7 mouse cellular contexts compared by ENCODE assay signal in the genomic region with DNA sequence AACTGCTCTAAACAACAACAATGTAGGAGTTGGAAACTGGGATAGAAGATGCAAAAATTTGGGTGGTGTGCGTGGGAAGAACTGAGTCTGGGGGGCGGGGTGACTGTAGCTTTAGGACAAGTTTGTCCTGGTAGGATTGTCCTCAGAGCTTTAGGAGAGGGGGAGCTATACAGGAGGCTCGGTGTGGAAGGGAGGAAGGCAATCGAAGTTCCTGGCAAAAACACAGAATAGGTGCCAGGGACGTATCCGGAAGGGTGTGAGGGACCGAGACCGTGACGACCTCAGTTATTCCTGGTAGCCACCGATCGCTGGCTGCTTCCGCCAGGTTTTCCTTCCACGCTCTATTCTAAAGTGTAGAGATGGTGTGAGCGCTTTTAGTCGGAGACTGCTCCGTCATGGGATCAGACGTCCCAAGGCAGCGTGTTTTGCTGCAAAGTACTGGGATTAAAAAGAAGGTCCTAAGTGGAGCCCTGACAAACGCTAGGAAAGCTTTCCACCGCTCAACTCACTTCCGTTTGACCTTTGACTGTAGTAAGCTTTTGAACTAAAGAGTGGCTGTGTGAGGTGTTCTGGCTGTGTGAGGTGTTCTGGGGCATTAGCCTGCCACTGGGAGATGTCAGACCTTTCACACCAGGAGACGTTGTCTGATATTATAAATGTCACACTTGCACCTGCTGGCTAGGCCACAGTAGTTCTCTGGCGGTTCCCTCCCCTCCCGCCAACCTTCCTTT. TPM values are rescaled to one million over a fixed set of nuclear protein-coding genes. Genes with fewer than 3 reads are reported as not detected.
DNase-seq lines count a peak whose midpoint lies in the region; ATAC-seq and TF ChIP-seq lines count a peak whose summit lies in the region.

No protein-coding gene starts in this region.

- 9% methylated on average over 24 of the region's 24 CpGs for WGBS in lung, embryonic 16.5 days
- whole genome bisulfite sequencing in lung, adult 2 months = 28% methylated on average over 24 of the region's 24 CpGs
- 8% methylated on average over 24 of the region's 24 CpGs for WGBS in forebrain, embryonic 16.5 days
- 12% methylated on average over 24 of the region's 24 CpGs for WGBS in liver, embryonic 12.5 days (ENCODE audit: insufficient replicate concordance)
- WGBS in stomach, postnatal 0 days = 17% methylated on average over 24 of the region's 24 CpGs

- no peaks in the 10 kb centered on the region for H3K36me3 ChIP-seq in lung, embryonic 16.5 days (ENCODE audit: control insufficient read depth, insufficient read depth, low read length)
- H3K36me3 ChIP-seq in forebrain, embryonic 16.5 days (ENCODE audit: control insufficient read depth, insufficient read depth) = no peaks in the 10 kb centered on the region
- H3K36me3 ChIP-seq in liver, embryonic 12.5 days = peaks cover 9% of the 10 kb centered on the region
- no peaks in the 10 kb centered on the region for H3K36me3 ChIP-seq in stomach, postnatal 0 days (ENCODE audit: control insufficient read depth, insufficient read depth, low read length)

- no peak for TF ChIP-seq EP300 in stomach, postnatal 0 days (optimal IDR thresholded peaks at IDR 0.05)

- H3K9me3 ChIP-seq in lung, embryonic 16.5 days (ENCODE audit: control insufficient read depth, low read length) = no peaks in the 10 kb centered on the region
- H3K9me3 ChIP-seq in forebrain, embryonic 16.5 days (ENCODE audit: control insufficient read depth, low read length) = no peaks in the 10 kb centered on the region
- H3K9me3 ChIP-seq in liver, embryonic 12.5 days (replicated peaks) = no peaks in the 10 kb centered on the region
- no peaks in the 10 kb centered on the region for H3K9me3 ChIP-seq in stomach, postnatal 0 days (ENCODE audit: control insufficient read depth, low read length)

- no peak for ATAC-seq in lung, embryonic 16.5 days (ENCODE audit: low read depth)
- no peak for ATAC-seq in forebrain, embryonic 16.5 days
- peak; percentile 33 for ATAC-seq in liver, embryonic 12.5 days
- ATAC-seq in stomach, postnatal 0 days (ENCODE audit: low FRiP score, low TSS enrichment) = peak; percentile 26

- no peak for TF ChIP-seq CTCF in lung, adult 2 months (IDR thresholded peaks at IDR 0.05; ENCODE audit: insufficient read depth, low read length)
- TF ChIP-seq CTCF in stomach, postnatal 0 days (IDR thresholded peaks at IDR 0.05; ENCODE audit: low read depth) = no peak

- H3K4me2 ChIP-seq in lung, embryonic 16.5 days (ENCODE audit: low read depth, low read length) = peak overlapping the region; percentile 97
- peak overlapping the region; percentile 98 for H3K4me2 ChIP-seq in forebrain, embryonic 16.5 days (ENCODE audit: low read length)
- peak overlapping the region; percentile 71 for H3K4me2 ChIP-seq in liver, embryonic 12.5 days
- peak overlapping the region; percentile 92 for H3K4me2 ChIP-seq in stomach, postnatal 0 days (replicated peaks; ENCODE audit: low read depth)

- peaks cover 44% of the 10 kb centered on the region for H3K27me3 ChIP-seq in lung, embryonic 16.5 days (ENCODE audit: control insufficient read depth, insufficient read depth, low read depth, low read length)
- peaks cover 18% of the 10 kb centered on the region for H3K27me3 ChIP-seq in forebrain, embryonic 16.5 days (replicated peaks; ENCODE audit: control insufficient read depth, insufficient read depth, low read length)
- peaks cover 71% of the 10 kb centered on the region for H3K27me3 ChIP-seq in liver, embryonic 12.5 days (replicated peaks)
- no peaks in the 10 kb centered on the region for H3K27me3 ChIP-seq in stomach, postnatal 0 days (ENCODE audit: control insufficient read depth, insufficient read depth, low read length)

- TF ChIP-seq POLR2A in lung, adult 2 months (IDR thresholded peaks at IDR 0.05; ENCODE audit: borderline replicate concordance, extremely low read depth, low read depth, low read length) = no peak

- H3K9ac ChIP-seq in lung, embryonic 16.5 days (ENCODE audit: low read length) = no peak overlapping the region; the same call in 1 of the 2 replicates
- peak overlapping the region; percentile 74 for H3K9ac ChIP-seq in forebrain, embryonic 16.5 days (replicated peaks; ENCODE audit: low read depth, low read length)
- peak overlapping the region; percentile 57; the same call in 1 of the 2 replicates for H3K9ac ChIP-seq in liver, embryonic 12.5 days
- H3K9ac ChIP-seq in stomach, postnatal 0 days (ENCODE audit: low read length) = peak overlapping the region; percentile 60

- H3K27ac ChIP-seq in lung, embryonic 16.5 days (ENCODE audit: low read length) = no peak overlapping the region
- no peak overlapping the region for H3K27ac ChIP-seq in forebrain, embryonic 16.5 days (ENCODE audit: low read length)
- peak overlapping the region; percentile 45; the same call in 1 of the 2 replicates for H3K27ac ChIP-seq in liver, embryonic 12.5 days
- H3K27ac ChIP-seq in stomach, postnatal 0 days (replicated peaks) = peak overlapping the region; percentile 73

- H3K4me3 ChIP-seq in lung, embryonic 16.5 days (ENCODE audit: low read length) = peak overlapping the region; percentile 57
- no peak overlapping the region for H3K4me3 ChIP-seq in lung, adult 2 months (replicated peaks; ENCODE audit: extremely low read depth, low read depth, low read length)
- H3K4me3 ChIP-seq in forebrain, embryonic 16.5 days (replicated peaks; ENCODE audit: low read length) = peak overlapping the region; percentile 66
- peak overlapping the region; percentile 56 for H3K4me3 ChIP-seq in liver, embryonic 12.5 days
- H3K4me3 ChIP-seq in stomach, postnatal 0 days (ENCODE audit: low read depth, low read length) = peak overlapping the region; percentile 51

- peaks cover 11% of the 10 kb centered on the region for H3K4me1 ChIP-seq in lung, embryonic 16.5 days (replicated peaks; ENCODE audit: control insufficient read depth, insufficient read depth, low read length)
- no peaks in the 10 kb centered on the region for H3K4me1 ChIP-seq in lung, adult 2 months (ENCODE audit: control insufficient read depth, insufficient read depth, low read length)
- H3K4me1 ChIP-seq in forebrain, embryonic 16.5 days (replicated peaks; ENCODE audit: control insufficient read depth, insufficient read depth, low read length) = peaks cover 15% of the 10 kb centered on the region
- no peaks in the 10 kb centered on the region for H3K4me1 ChIP-seq in liver, embryonic 12.5 days
- 0 out of 2 replicates have a peak, but pooled peaks cover 2% of the 10 kb centered on the region for H3K4me1 ChIP-seq in stomach, postnatal 0 days (replicated peaks; ENCODE audit: control insufficient read depth, insufficient read depth)

- DNase-seq in lung, adult 2 months = no peak
- peak; percentile 29 for DNase-seq in stomach, postnatal 0 days (ENCODE audit: low spot score)
- no peak for DNase-seq in urinary bladder, postnatal 25 days (ENCODE audit: low spot score)
- no peak for DNase-seq in testis, postnatal 10 days (ENCODE audit: low spot score)

RNA-seq across cellular contexts. Expression of a gene that starts 1.3 kb away (rescaled TPM):
- 0.72 and 0.92 TPM in 2 replicates for polyA plus RNA-seq in lung, embryonic 16.5 days (2015; fragmentation: Nextera tagmentation; extraction: Ambion mirVana)
- 0.63 and 0.83 TPM in 2 replicates for polyA plus RNA-seq in lung, adult 2 months (2012; rRNA removed)
- 9.2 and 9.6 TPM in 2 replicates for polyA plus RNA-seq in forebrain, embryonic 16.5 days (2015; fragmentation: Nextera tagmentation; extraction: Ambion mirVana)
- 21.8 and 22.3 TPM in 2 replicates for polyA plus RNA-seq in liver, embryonic 12.5 days (2016; fragmentation: Nextera tagmentation; extraction: Ambion mirVana)
- 8.0 and 9.1 TPM in 2 replicates for polyA plus RNA-seq in stomach, postnatal 0 days (2015; fragmentation: Nextera tagmentation; extraction: Ambion mirVana)

RNA-seq across cellular contexts. Expression of a gene that starts 17.2 kb away (rescaled TPM):
- polyA plus RNA-seq in lung, embryonic 16.5 days (2015; fragmentation: Nextera tagmentation; extraction: Ambion mirVana) = 147 and 155 TPM in 2 replicates
- polyA plus RNA-seq in lung, adult 2 months (2012; rRNA removed) = 32.9 and 52.4 TPM in 2 replicates
- polyA plus RNA-seq in forebrain, embryonic 16.5 days (2015; fragmentation: Nextera tagmentation; extraction: Ambion mirVana) = 191 and 196 TPM in 2 replicates
- 167 and 168 TPM in 2 replicates for polyA plus RNA-seq in liver, embryonic 12.5 days (2016; fragmentation: Nextera tagmentation; extraction: Ambion mirVana)
- 86.8 and 90.7 TPM in 2 replicates for polyA plus RNA-seq in stomach, postnatal 0 days (2015; fragmentation: Nextera tagmentation; extraction: Ambion mirVana)

RNA-seq across cellular contexts. Expression of a gene that starts 30.4 kb away (rescaled TPM):
- polyA plus RNA-seq in lung, embryonic 16.5 days (2015; fragmentation: Nextera tagmentation; extraction: Ambion mirVana) = not detected in 2 replicates
- polyA plus RNA-seq in lung, adult 2 months (2012; rRNA removed) = 0.21 TPM in 1 of 2 replicates, not detected in the other
- 0.43 and 1.0 TPM in 2 replicates for polyA plus RNA-seq in forebrain, embryonic 16.5 days (2015; fragmentation: Nextera tagmentation; extraction: Ambion mirVana)
- polyA plus RNA-seq in liver, embryonic 12.5 days (2016; fragmentation: Nextera tagmentation; extraction: Ambion mirVana) = 0.19 TPM in 1 of 2 replicates, not detected in the other
- polyA plus RNA-seq in stomach, postnatal 0 days (2015; fragmentation: Nextera tagmentation; extraction: Ambion mirVana) = not detected in 2 replicates

Comparison
In these comparisons a context has a peak if more than half of its experiments do, and no peak if none do; other contexts are left out.
1. ATAC-seq: peak in liver, embryonic 12.5 days (single experiment) and stomach, postnatal 0 days (single experiment); none in lung, embryonic 16.5 days (single experiment) and forebrain, embryonic 16.5 days (single experiment).
2. H3K27ac ChIP-seq: peak in liver, embryonic 12.5 days (single experiment) and stomach, postnatal 0 days (single experiment); none in lung, embryonic 16.5 days (single experiment) and forebrain, embryonic 16.5 days (single experiment).
3. Peak in every context shown above with its lines, with median percentiles within 50 percentile points of each other: H3K4me2 ChIP-seq.